Mouse (Mus musculus): Measurements from ENCODE around the gene Osbpl2.
"Not testable (repeated sequence)": the region's sequence is repeated elsewhere in the genome, so short reads cannot be mapped to it uniquely, and the experiment has no call there.

The Osbpl2 gene

DNA sequence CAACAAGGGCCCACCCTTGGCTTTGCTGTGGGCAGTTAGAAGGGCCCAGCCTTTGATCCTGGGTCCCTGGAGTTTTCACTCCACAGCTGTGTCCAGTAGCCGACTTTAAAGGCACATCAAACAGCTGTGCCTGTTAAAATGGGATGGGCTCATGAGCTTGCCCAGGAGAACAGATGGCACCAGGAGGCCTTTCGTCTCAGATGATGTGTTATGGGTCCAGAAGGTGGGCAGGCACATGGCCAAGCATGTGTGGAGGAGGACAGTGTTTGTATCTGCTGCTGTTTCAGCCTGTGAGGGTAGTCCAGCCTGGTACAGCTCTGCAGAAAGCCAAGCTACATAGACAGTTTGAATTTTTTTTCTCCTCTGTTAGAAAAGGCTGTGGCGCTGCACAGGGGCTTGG is 35.7 kb downstream of the Osbpl2 start:
- no peak for DNase-seq (ENCODE audit: low spot score)

DNA sequence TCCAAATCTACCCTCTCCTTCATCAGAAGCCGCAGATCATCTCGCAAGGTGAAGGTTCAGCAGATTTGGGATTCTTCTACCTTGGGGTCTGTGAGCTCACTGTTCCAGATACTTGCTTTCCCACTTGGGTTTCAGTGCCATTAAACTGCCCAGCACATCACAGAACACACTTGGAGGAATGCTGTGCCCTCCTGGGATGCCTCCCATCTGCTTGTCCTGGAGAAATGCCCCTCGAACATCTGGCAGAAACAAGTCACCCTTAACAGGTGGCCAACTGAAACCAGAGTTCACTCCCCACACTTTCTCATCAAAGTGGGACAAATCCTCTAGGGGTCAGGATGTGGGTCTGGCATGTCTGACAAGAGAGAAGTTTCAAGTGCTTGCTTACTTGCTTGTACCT is 39.5 kb downstream of the Osbpl2 start:
- no peak for DNase-seq (ENCODE audit: low spot score)

DNA sequence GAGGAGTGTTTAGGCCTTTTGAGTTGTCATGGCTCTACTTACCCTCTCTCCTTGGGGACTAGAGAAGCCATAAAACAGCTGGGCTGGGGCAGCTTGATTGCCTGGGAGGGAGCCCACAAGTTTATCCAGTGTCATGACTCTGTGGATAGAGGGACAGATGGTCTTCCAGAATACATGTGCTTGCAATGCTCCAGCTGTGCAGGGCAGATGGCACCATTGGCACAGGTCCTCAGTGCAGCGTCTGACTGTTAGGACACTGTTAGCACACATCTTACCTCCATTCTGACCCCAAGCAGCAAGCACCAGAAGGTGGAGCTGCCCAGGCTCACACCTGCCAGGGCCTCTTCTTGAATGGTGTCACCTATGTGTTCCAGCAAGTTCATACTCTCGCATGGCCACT is 46.7 kb downstream of the Osbpl2 start:
- no peak for DNase-seq (ENCODE audit: low spot score)

DNA sequence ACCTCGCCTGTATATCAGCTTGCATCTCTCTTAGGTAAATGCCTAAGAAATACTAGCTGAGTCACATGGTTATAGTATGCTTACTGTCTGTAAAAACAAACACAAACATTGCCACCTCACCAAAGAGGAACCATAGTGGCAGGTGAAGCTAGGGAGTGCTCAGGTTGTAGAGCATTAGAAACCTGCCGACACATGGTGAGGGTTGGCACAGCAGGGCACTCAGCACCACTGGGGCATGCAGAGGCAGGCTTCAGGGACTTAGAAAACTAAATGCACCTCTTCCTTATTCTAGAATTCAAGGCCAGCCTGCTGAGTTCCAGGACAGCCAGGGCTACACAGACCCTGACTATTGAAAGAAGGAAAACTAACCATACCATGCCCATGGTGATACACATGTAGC is 47.8 kb downstream of the Osbpl2 start:
- DNase-seq (ENCODE audit: low spot score), result no peak

DNA sequence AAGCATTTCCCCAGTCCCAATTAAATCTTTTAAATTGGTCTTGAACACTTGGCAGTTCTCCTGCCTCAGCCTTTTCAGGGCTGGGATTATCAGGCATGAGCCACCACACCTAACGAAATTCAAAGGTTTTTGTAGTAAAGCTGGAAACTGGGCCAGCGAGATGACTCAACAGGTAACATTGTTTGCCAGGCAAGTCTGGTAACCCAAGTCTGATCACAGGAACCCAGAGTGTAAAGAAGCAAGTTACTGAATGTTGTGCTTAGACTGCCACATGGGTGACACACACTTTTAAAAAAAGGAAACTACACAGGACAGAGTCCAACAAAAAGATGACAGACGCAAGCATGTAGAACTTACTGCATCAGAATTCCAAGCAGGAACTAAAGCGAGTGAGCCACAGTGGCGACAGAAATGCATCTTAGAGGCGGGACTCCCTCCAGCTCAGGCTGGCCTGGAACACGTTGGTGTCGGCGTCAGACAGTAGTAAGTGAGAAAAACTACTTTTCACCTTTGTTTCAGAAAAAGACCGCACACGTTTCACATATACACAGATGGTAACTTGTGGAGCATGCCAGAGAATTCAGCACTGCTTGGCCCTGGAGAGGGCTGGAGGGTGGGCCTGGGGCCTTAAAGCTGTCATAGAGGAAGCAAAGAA is 51.2 kb downstream of the Osbpl2 start:
- no peak for DNase-seq (ENCODE audit: low spot score)

DNA sequence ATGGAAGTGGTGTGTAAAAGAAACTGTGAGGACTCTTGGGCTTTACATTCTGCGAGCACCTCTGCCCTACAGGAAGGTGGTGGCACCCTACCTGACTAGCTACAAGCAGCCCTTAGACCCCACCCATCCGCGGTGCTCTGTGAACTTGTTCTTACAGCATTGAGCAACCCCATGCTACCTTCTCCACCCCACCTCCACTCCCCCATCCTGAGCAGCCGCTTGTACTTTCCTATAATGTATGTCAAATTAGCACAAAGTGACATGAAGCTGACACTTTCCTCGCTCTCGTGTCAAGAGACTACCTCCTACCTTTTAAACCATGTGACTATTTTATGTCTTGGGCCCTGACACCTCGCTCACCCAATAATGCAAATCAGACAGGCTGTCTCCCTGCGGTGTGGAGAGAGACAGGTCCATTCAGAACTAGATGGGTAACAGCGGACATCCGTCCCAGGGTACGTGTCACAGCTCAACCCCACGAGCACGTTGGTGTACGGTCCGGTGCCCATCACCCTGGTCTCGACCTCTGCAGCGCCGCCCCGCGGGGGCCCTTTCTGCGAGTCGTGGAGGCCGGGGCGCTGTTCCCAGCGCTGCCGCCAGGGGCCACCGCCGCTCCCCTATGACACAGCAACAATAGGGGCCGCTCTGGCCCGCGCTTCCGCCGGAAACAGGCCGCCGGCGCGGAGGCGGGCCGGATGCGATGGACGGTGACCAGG is 51.9 kb downstream of the Osbpl2 start, which contains the start of gene Adrm1:
Gene Adrm1, plus strand, starts transcription at position 680 of the 716 bp plus-strand sequence.
- peak; percentile 94 for DNase-seq (ENCODE audit: low spot score)

DNA sequence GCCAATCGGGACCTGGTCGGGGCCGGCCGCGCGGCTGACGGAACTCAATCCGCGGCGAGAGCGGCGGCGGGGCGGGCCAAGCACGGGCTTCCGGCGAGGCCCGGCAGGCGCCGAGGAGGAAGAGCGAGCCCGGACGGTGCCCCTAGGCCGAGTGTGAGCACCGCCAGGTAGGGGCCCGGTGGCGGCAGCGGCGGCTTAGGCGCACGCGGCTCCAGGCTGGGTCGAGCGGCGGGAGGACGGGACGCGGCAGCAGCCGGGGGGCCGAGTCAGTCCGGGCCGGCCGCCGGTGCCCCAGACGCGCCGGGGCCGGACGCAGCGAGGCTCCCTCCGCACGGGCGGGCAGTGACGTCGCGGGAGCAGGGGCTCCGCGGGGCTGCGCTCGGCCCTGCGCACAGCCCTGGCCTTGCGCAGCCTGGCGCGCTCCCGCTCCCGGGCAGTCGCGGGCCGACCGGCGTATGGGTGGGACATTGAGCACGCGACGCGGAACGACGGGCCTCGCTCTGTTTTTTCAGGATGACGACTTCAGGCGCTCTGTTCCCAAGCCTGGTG is 52.5 kb downstream of the Osbpl2 start:
- DNase-seq (ENCODE audit: low spot score), result peak; percentile 21

DNA sequence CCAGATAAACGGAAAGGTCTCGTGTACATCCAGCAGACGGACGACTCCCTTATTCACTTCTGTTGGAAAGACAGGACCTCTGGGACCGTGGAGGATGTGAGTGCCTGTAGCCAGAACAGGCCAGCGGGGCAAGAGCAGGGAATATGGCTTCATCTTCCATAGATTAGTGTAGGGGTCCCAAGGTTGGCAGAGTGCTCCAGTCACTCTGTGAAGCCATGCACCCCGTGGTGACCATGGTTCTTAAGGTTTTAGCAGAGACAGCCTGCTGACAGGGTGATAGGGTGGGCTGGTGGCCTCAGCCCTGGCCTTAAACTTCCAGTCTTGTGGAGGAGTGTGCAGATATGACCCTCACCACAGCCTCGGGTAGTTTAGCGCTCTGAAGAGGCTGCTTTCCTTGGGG is 53.0 kb downstream of the Osbpl2 start:
- peak; percentile 18 for DNase-seq (ENCODE audit: low spot score)

DNA sequence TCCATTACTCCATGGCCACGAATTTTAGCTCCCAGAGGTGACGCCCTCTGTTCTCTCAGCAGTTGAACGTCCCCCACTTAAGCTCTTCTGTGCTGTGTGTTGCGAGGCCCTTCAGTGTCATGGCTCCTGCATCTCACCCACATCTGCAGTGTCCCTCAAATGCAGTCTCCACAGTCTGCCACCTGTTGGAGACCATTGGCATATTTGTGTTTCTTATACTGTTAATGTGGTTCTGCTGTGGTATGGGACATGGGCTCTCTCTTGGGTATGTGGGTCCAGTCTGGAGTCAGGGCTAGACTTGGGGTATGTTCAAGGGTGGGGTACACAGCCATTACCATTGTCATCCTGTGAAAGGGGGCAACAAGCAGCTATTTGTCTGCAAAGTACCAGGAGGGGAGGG is 54.1 kb downstream of the Osbpl2 start:
- peak; percentile 29 for DNase-seq (ENCODE audit: low spot score)

DNA sequence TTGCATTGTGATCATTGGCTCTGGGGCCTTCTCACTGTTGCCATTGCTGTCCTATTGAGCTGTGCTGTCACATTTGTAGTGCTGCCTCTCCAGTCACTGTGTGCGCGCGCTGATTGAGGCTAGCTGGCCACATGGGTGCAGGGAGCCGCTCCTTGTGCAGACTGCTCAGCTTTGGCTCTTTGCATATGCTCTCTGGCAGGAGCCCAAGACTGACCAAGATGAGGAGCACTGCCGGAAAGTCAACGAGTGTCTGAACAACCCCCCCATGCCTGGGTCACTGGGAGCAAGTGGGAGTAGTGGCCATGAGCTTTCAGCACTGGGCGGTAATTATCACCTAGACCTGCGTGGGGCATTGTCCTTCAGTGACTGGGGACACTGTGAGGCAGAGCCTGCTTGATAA is 54.6 kb downstream of the Osbpl2 start:
- DNase-seq (ENCODE audit: low spot score), result not testable (repeated sequence)

DNA sequence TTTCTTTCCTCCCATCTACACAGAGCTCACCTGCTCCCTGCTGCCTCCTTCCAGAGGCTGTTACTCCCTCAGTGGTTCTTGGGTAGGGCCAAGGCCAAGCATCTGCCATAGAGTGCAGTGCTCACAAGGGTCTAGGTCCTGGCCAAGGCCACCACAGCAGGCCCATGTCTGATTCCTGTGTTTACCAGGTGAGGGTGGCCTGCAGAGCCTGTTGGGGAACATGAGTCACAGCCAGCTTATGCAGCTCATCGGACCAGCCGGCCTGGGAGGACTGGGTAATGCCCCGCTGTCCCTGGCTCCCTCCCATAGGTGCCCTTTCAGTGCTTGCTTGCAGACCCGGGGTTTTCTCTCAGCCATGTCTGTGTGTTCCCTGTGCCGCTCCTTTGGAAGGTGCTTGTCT is 55.0 kb downstream of the Osbpl2 start:
- no peak for DNase-seq (ENCODE audit: low spot score)

DNA sequence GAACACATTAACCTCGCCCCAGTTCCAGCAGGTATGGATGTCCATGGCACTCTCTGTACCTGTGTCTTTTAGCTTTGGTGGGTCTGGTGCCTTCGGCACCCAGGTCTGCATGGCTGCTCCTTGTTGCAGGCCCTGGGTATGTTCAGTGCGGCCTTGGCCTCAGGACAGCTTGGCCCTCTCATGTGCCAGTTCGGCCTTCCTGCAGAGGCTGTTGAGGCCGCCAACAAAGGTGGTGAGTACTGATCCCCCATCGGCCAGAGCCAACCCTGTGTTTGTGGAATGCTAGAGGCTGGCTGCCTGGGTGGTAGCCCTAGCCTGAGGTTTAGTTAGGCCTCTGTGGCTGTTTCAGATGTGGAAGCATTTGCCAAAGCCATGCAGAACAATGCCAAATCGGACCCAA is 56.6 kb downstream of the Osbpl2 start:
- DNase-seq (ENCODE audit: low spot score), result no peak

DNA sequence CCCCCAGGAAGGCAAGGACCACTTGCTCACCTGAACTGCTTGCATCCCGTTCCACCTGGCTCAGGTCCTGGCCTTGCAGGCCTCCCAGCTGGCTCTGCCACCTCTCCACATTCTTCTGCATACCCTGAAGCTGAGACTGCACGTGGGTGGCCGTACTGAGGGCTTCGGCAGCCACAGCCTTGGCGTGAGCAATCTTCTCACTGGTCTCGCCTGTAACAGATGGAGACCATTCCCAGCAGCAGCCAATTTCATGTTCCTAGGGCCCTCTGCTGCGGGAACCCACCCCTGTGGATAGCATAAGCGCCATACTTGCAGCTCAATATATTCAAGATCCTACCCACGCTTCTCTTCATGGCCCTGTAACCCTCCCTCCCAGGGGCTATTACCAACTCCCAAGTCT is 62.4 kb downstream of the Osbpl2 start:
- DNase-seq (ENCODE audit: low spot score), result no peak

DNA sequence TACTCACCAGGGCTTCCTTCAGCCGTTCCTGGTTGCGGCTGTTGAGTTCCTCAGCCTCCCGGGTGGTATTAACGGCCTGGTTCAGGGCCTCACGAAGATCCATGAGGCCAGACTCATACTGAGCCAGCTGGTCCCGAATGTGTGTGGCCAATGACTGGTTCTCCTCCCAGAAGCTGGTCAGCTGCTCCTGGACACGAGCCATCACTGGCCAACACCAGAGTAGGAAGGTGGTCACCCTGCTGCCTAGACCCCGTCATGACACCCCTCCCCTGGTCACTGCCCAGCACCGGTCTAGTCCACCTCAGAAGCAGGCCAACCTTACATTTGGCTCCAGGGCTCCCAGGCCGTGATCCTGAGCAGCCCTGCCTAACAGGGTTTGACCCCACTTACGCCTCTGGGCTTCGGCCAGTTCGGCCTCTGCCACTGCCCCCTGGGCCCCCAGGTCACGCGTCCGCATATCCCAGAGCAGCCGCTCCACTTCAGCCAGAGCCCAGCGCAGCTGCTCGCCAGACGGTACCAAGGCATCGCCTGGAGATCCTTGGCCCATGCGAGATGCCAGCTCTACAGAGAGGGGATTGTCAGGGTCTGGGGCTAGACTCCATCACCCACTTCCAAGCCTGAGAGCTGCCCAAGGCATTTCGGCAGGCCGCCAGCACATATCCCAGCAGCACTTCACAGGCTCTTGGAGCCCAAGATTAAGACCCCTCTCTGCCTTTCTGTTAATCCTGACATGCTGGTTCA is 65.1 kb downstream of the Osbpl2 start:
- no peak for DNase-seq (ENCODE audit: low spot score)

DNA sequence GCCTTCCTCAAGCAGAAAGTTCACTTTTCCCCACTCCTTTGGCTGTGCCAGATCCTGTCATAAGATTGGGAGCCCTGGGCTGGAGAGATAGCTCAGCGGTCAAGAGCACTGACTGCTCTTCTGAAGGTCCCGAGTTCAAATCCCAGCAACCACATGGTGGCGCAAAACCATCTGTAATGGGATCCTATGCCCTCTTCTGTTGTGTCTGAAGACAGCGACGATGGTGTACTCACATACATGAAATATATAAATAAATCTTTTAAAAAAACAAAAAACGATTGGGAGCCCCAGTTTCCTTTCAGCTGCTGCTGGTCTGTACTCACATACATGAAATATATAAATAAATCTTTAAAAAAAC is 65.6 kb downstream of the Osbpl2 start:
- DNase-seq (ENCODE audit: low spot score), result no peak

DNA sequence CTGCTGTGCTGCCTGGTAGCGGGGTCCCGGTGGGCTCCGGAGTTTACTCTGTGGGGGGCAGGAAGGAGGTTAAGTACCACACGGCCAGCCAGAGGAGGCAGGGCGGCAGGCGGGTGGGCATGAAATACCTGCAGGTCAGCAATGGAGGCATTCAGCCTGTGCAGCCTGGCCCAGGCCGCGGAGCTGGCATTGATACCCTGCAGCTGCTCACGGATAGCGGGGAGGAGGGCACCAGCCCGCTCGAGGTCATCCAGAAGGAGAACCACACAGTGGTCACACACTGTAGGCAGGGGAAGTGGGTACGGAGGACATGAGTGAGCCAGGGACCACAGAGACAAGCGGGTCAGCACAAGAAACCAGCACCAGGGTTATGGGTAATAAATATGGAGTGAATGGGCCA is 66.6 kb downstream of the Osbpl2 start:
- no peak for DNase-seq (ENCODE audit: low spot score)

DNA sequence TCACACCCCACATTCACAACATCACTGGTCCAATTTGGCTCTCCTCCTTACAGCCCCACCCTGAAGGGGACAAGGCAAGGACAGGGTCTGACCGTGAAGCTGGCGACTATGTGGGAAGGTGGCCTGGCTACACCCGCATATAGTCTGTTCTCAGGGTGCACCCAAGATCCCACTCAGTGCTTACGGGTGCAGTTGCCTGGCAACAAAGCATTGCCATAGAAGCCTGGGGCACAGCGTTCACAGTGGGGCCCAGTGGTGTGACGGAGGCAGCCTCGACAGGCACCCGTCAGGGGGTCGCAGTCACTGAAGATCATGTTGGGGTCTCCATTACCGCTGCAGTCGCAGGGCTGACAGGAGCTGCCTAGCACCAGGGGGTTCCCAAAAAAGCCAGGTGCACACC is 68.3 kb downstream of the Osbpl2 start:
- no peak for DNase-seq (ENCODE audit: low spot score)

DNA sequence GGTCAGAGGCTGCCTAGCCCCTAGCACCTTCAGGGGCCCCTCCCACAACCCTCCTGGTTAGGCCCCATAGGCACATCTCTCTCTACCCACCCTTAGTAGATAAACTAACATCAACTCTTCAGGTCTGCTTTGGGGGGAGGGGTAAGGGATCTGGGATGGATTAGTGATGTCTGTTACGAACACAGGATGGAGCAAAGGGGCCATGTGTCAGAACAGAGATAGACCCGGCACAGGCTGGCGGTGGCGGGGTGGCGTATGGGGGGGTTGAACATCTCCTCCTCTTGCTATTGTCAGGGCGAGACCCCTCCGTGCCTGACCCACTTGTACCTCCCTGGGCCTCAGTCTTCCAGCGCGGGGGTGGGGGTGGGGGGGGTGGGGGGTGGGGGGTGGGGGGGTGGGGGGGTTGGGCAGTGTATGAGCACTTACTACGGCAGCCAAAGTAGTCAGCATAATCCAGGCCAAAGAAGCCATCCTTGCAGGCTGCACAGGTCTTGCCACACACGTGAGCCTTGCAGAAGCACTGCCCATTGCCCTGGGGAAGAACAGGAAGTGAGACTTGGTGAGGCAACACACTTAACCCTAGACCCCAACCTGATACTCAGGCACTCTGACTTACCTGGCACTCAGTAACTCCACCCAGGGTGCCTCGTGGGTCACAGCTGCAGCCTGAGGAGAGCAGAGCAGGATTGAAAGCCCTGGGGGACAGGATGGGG is 77.7 kb downstream of the Osbpl2 start:
- DNase-seq (ENCODE audit: low spot score), result no peak

DNA sequence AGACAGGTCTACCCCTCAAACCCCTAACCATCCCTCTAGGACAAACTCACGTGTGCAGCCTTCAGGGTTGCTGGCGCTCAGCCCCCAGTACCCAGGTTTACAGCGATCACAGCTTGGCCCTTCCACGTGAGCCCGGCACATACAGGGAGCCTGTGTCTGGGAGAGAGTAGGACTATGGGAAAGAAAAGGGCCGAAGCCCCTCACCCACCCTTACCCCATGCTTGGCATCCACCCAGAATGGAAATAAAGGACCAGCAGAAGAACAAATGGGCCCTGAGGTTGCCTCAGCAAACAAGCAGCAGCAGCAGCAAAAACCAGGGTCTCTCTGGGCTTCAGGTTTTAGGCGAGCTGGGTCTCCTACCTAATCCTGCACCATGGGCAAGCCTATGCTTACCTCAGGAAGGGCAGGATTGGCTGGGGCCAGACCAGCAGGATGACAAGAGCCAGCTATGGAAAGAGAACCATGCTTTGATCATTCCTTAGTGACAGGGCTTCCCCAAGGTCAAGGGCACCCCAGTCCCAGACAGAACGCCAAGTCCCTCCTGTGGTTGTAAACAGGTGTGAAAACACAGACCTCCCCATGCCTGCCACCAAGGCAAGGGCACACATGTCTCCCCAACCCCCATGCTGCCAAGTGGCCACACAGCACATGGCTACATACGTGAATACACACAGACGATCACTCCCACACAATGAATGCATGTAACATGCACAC is 78.4 kb downstream of the Osbpl2 start:
- DNase-seq (ENCODE audit: low spot score), result no peak

DNA sequence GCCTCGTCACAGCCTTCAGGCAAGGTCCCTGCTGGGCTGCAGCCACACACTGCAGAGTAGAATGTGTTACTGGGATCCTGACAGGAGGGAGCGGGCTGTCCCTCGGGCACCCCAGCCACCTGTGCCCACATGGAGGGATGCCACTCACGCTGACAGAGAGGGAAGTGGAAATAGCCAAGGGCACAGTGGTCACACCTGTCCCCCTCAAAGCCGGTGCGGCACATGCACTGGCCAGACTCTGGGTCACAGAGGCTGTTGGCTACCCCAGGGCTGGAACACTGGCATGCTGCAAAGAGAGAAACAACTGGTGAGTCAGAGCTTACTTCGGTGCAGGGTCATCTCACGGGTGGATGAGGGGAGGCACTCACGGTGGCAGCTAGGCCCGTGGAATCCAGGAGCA is 79.7 kb downstream of the Osbpl2 start:
- no peak for DNase-seq (ENCODE audit: low spot score)

DNA sequence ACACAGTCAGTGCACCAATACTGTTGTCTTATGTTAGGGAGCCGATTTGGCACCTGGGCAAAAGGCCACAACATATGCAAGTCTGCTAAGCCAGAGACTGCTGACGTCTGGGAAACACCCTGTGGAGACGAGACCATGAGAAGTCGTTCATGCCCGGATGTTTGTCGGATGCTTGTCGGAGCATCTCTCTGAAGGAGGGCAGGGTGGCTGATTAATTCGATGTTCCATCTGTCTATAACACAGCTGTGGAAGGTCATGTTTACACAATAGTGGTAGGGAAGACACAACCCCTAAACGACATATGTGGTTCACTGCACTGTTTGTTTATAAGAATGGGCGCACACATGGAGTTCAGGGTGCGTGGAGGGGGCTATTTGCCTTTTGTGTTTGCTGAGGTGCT is 81.6 kb downstream of the Osbpl2 start:
- no peak for DNase-seq (ENCODE audit: low spot score)

DNA sequence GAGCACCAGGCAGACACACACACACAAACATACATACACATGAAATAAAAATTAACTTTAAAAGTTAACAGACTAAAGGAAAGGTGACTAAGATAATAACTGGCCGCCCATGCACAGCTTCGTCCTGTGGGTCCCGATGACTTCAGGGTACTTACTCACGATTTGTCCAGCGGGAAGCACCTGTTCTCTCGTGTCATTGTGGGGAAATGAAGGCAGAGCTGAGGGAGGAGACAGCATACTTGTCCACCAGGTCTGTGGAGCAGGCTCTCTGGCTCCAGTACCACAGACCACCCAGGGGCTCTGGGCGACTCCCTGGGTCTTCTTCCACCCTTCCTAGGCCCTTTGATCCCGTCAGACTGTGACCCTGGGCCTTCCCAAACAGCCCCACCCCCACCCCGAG is 82.2 kb downstream of the Osbpl2 start:
- DNase-seq (ENCODE audit: low spot score), result no peak
